Mouse (Mus musculus): Measurements from ENCODE around the gene Spin2d. TPM values are rescaled to one million over a fixed set of nuclear protein-coding genes. Genes with fewer than 3 reads are reported as not detected.

Gene Spin2d
- polyA plus RNA-seq, 1 experiment from 2014 or later = not detected

Other genes starting within 250 kb of the Spin2d start
- 4.7 and 4.8 TPM in 2 replicates for gene Zfp185, start 189.7 kb downstream of the Spin2d start, polyA plus RNA-seq (2014; fragmentation: Nextera tagmentation; extraction: Ambion mirVana)
- not detected in 2 replicates for gene Pnma5, start 139.9 kb downstream of the Spin2d start, polyA plus RNA-seq (2014; fragmentation: Nextera tagmentation; extraction: Ambion mirVana)
- 0.07 and 0.15 TPM in 2 replicates for gene Pnma3, start 112.2 kb downstream of the Spin2d start, polyA plus RNA-seq (2014; fragmentation: Nextera tagmentation; extraction: Ambion mirVana)
- 0.43 and 1.5 TPM in 2 replicates for gene Xlr4a, start 94.5 kb downstream of the Spin2d start, polyA plus RNA-seq (2014; fragmentation: Nextera tagmentation; extraction: Ambion mirVana)
- 3.5 and 3.7 TPM in 2 replicates for gene Xlr3a, start 79.9 kb downstream of the Spin2d start, polyA plus RNA-seq (2014; fragmentation: Nextera tagmentation; extraction: Ambion mirVana)
- gene Gm14685, start 59.9 kb downstream of the Spin2d start, polyA plus RNA-seq (2014; fragmentation: Nextera tagmentation; extraction: Ambion mirVana) = not detected in 2 replicates
- not detected in 2 replicates for gene Xlr5b, start 28.2 kb downstream of the Spin2d start, polyA plus RNA-seq (2014; fragmentation: Nextera tagmentation; extraction: Ambion mirVana)
- not detected in 2 replicates for gene DXBay18, start 27.5 kb downstream of the Spin2d start, polyA plus RNA-seq (2014; fragmentation: Nextera tagmentation; extraction: Ambion mirVana)
- gene Xlr3b, start 15.2 kb upstream of the Spin2d start, polyA plus RNA-seq (2014; fragmentation: Nextera tagmentation; extraction: Ambion mirVana) = 14.6 and 16.8 TPM in 2 replicates
- gene Xlr4b, start 37.3 kb upstream of the Spin2d start, polyA plus RNA-seq (2014; fragmentation: Nextera tagmentation; extraction: Ambion mirVana) = 0.51 and 0.91 TPM in 2 replicates
- gene F8a, start 51.3 kb upstream of the Spin2d start, polyA plus RNA-seq (2014; fragmentation: Nextera tagmentation; extraction: Ambion mirVana) = 7.5 and 9.2 TPM in 2 replicates
- not detected in 2 replicates for gene Xlr4c, start 66.1 kb upstream of the Spin2d start, polyA plus RNA-seq (2014; fragmentation: Nextera tagmentation; extraction: Ambion mirVana)
- gene Xlr3c, start 88.4 kb upstream of the Spin2d start, polyA plus RNA-seq (2014; fragmentation: Nextera tagmentation; extraction: Ambion mirVana) = 0.12 and 0.17 TPM in 2 replicates
- not detected in 2 replicates for gene Xlr5a, start 116.0 kb upstream of the Spin2d start, polyA plus RNA-seq (2014; fragmentation: Nextera tagmentation; extraction: Ambion mirVana)
- gene Xlr5c, start 116.0 kb upstream of the Spin2d start, polyA plus RNA-seq (2014; fragmentation: Nextera tagmentation; extraction: Ambion mirVana) = not detected in 2 replicates
- not detected in 2 replicates for gene Gm45015, start 159.9 kb upstream of the Spin2d start, polyA plus RNA-seq (2014; fragmentation: Nextera tagmentation; extraction: Ambion mirVana)
- 21.6 and 24.9 TPM in 2 replicates for gene Zfp275, start 165.6 kb upstream of the Spin2d start, polyA plus RNA-seq (2014; fragmentation: Nextera tagmentation; extraction: Ambion mirVana)
- not detected in 2 replicates for gene Gm18336, start 221.7 kb upstream of the Spin2d start, polyA plus RNA-seq (2014; fragmentation: Nextera tagmentation; extraction: Ambion mirVana)
- gene Zfp92, start 234.1 kb upstream of the Spin2d start, polyA plus RNA-seq (2014; fragmentation: Nextera tagmentation; extraction: Ambion mirVana) = 0.19 and 0.27 TPM in 2 replicates

Measured in limb, embryonic 11.5 days (tissue).